Comparison of ENCODE assay signal across 22 mouse cellular contexts in the genomic region with DNA sequence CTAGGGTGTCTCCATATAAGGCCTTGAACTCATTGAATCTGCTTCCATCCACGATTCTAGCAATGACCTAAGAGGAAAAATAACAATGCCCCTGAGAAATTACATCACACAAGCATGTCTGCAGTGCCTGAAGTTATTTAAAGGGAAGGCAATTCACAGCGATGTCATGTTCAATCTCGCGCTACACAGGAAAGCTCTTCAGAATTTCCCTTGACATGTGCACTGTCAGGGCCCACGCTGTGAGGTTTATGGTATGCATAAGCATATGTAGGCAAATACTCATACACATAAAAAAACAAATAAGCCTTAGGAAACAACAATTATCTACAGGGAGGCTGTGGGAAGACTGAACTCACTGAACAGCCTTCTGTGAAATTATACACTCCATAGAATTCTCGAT. TPM values are rescaled to one million over a fixed set of nuclear protein-coding genes. Genes with fewer than 3 reads are reported as not detected.
DNase-seq lines count a peak whose midpoint lies in the region; ATAC-seq lines count a peak whose summit lies in the region.
"Had no signal": no experiment of that assay in that cellular context is flagged by ENCODE, and none has a peak within 500 bp of the region (broad histone marks: within the 10 kb centered on the region; RNA-seq: fewer than 3 reads in every experiment).

No protein-coding gene starts in this region.

- no peaks in the 10 kb centered on the region; the same call in 1 of the 2 replicates for H3K36me3 ChIP-seq in hindbrain, embryonic 15.5 days
- no peaks in the 10 kb centered on the region for H3K36me3 ChIP-seq in hindbrain, embryonic 11.5 days (ENCODE audit: control insufficient read depth, insufficient read depth, low read length)
- peaks cover 34% of the 10 kb centered on the region; the same call in 1 of the 2 replicates for H3K36me3 ChIP-seq in embryonic facial prominence, embryonic 15.5 days

- no peak for DNase-seq in hindbrain, embryonic 11.5 days (ENCODE audit: low spot score)
- DNase-seq in Muller cell, postnatal 12 days (ENCODE audit: inconsistent ontology term) = peak; percentile 9
- peak; percentile 23 for DNase-seq in retina, embryonic 14.5 days (ENCODE audit: low spot score)
- DNase-seq: adrenal gland, postnatal 14 days; cerebellum, adult 9-10 months; gastrocnemius, postnatal 14 days; heart, adult 18-20 months; heart, postnatal 10 days; kidney, adult 11 months; layer of hippocampus, adult 9-11 months; left cerebral cortex, postnatal 4 days; lung, postnatal 4 days; thymus, adult 2 months; thymus, postnatal 4 days had no signal

- no peak overlapping the region for H3K4me3 ChIP-seq in hindbrain, embryonic 15.5 days
- H3K4me3 ChIP-seq in hindbrain, embryonic 11.5 days (ENCODE audit: low read depth, low read length) = no peak overlapping the region
- no peak overlapping the region for H3K4me3 ChIP-seq in embryonic facial prominence, embryonic 15.5 days (replicated peaks)
- H3K4me3 ChIP-seq: erythroblast, embryonic 14.5 days; heart, embryonic 12.5 days; left cerebral cortex, adult 2 months had no signal

- no peak overlapping the region for H3K9ac ChIP-seq in hindbrain, embryonic 15.5 days
- no peak overlapping the region for H3K9ac ChIP-seq in hindbrain, embryonic 11.5 days (ENCODE audit: low read depth, low read length)
- no peak overlapping the region for H3K9ac ChIP-seq in embryonic facial prominence, embryonic 15.5 days
- H3K9ac ChIP-seq: heart, embryonic 12.5 days had no signal

- H3K27ac ChIP-seq in hindbrain, embryonic 15.5 days (replicated peaks) = peak overlapping the region; percentile 34; the same call in 1 of the 2 replicates
- no peak overlapping the region for H3K27ac ChIP-seq in hindbrain, embryonic 11.5 days (ENCODE audit: low read depth, low read length)
- H3K27ac ChIP-seq in embryonic facial prominence, embryonic 15.5 days (replicated peaks) = no peak overlapping the region
- H3K27ac ChIP-seq: left cerebral cortex, adult 2 months had no signal

- 56% methylated on average over 6 of the region's 6 CpGs for WGBS in hindbrain, embryonic 15.5 days
- WGBS in hindbrain, embryonic 11.5 days = 84% methylated on average over 6 of the region's 6 CpGs
- WGBS in embryonic facial prominence, embryonic 15.5 days = 66% methylated on average over 6 of the region's 6 CpGs

- ATAC-seq in hindbrain, embryonic 15.5 days (ENCODE audit: low FRiP score, low read depth) = peak; percentile 71; the same call in 1 of the 2 replicates
- no peak for ATAC-seq in hindbrain, embryonic 11.5 days (ENCODE audit: low FRiP score)
- peak; percentile 39; the same call in 1 of the 2 replicates for ATAC-seq in embryonic facial prominence, embryonic 15.5 days (ENCODE audit: insufficient number of reproducible peaks, low FRiP score, low TSS enrichment, low read depth)
- ATAC-seq in erythroid progenitor cell, adult 5-6 weeks (replicated peaks; ENCODE audit: low FRiP score, poor library complexity, severe bottlenecking) = no peak
- ATAC-seq in cerebellum, adult (ENCODE audit: insufficient number of reproducible peaks, low FRiP score, low TSS enrichment) = no peak
- ATAC-seq: forebrain, embryonic 14.5 days had no signal

- H3K4me1 ChIP-seq in hindbrain, embryonic 15.5 days (replicated peaks) = no peaks in the 10 kb centered on the region; the same call in 1 of the 2 replicates
- no peaks in the 10 kb centered on the region for H3K4me1 ChIP-seq in hindbrain, embryonic 11.5 days (replicated peaks; ENCODE audit: control insufficient read depth, insufficient read depth, low read length)
- no peaks in the 10 kb centered on the region for H3K4me1 ChIP-seq in embryonic facial prominence, embryonic 15.5 days
- H3K4me1 ChIP-seq: heart, embryonic 12.5 days had no signal

- H3K27me3 ChIP-seq in hindbrain, embryonic 15.5 days = no peaks in the 10 kb centered on the region
- no peaks in the 10 kb centered on the region for H3K27me3 ChIP-seq in hindbrain, embryonic 11.5 days (ENCODE audit: control insufficient read depth, insufficient read depth, low read length)
- H3K27me3 ChIP-seq in embryonic facial prominence, embryonic 15.5 days = no peaks in the 10 kb centered on the region
- H3K27me3 ChIP-seq: heart, embryonic 12.5 days had no signal

- H3K4me2 ChIP-seq in hindbrain, embryonic 15.5 days = no peak overlapping the region
- H3K4me2 ChIP-seq in hindbrain, embryonic 11.5 days (replicated peaks; ENCODE audit: low read depth, low read length) = no peak overlapping the region
- H3K4me2 ChIP-seq in embryonic facial prominence, embryonic 15.5 days (replicated peaks) = no peak overlapping the region
- H3K4me2 ChIP-seq: heart, embryonic 12.5 days had no signal

- no peaks in the 10 kb centered on the region for H3K9me3 ChIP-seq in hindbrain, embryonic 15.5 days
- no peaks in the 10 kb centered on the region for H3K9me3 ChIP-seq in hindbrain, embryonic 11.5 days (ENCODE audit: control insufficient read depth, low read length)
- H3K9me3 ChIP-seq in embryonic facial prominence, embryonic 15.5 days (replicated peaks) = no peaks in the 10 kb centered on the region
- H3K9me3 ChIP-seq: heart, embryonic 12.5 days had no signal

RNA-seq across cellular contexts. Expression of a gene that starts 51.6 kb away (rescaled TPM):
- 34.0 and 34.6 TPM in 2 replicates for polyA plus RNA-seq in hindbrain, embryonic 15.5 days (2015; fragmentation: Nextera tagmentation; extraction: Ambion mirVana)
- polyA plus RNA-seq in hindbrain, embryonic 11.5 days (2014; fragmentation: Nextera tagmentation; extraction: Ambion mirVana) = 34.6 and 36.5 TPM in 2 replicates
- polyA plus RNA-seq in embryonic facial prominence, embryonic 15.5 days (2015; fragmentation: Nextera tagmentation; extraction: Ambion mirVana) = 36.5 and 38.4 TPM in 2 replicates
- 10.9 TPM in 1 of 2 replicates, not detected in the other for total RNA-seq in erythroid progenitor cell, adult 5-6 weeks (2015; ENCODE audit: low replicate concordance)
- total RNA-seq in erythroid progenitor cell, adult 5-6 weeks (2017; ENCODE audit: low replicate concordance) = 0.77 and 3.0 TPM in 2 replicates

Comparison
In these comparisons a context has a peak if more than half of its experiments do, and no peak if none do; other contexts are left out.
1. ATAC-seq: peak in hindbrain, embryonic 15.5 days (single experiment) and embryonic facial prominence, embryonic 15.5 days (single experiment); none in hindbrain, embryonic 11.5 days (single experiment), erythroid progenitor cell, adult 5-6 weeks (single experiment) and cerebellum, adult (single experiment).